Mouse (Mus musculus): ENCODE results near the gene Plau.
A peak's percentile ranks its signal among the peaks of the same experiment; 100 is the strongest.

Plau gene

GRCm38 (mm10) chr14:20836171-20836904 lies at the start of gene Plau:
TSS of gene Plau (plus strand) at chr14:20836660.
- DNase-seq (ENCODE audit: low spot score in 2 of 2): peak; percentile 48 to 56

GRCm38 (mm10) chr14:20788151-20788550 lies 48.3 kb upstream of the Plau start:
- DNase-seq (ENCODE audit: low spot score in 2 of 2): no peak

DNA sequence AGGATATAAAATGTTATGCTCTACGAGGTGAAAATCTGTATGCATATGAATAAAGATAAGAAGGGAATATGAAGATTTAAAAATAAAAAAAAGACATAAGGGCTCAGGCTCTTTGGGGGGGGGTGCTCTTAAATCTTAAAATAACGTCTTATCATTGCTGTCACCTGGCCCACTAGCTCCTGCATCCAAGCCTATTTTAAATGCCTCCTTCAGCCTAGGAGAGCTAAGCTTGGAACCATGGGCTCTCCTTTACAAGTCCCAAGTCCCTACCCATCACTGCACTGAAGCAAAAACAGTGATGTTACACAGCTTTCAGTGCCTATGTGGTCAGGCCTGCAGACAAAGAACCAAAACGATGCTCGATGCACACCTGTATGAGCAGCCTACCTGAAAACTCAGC lies 46.9 kb upstream of the Plau start:
- no peak for DNase-seq (ENCODE audit: low spot score in 2 of 2)

GRCm38 (mm10) chr14:20790445-20790844 lies 46.0 kb upstream of the Plau start:
- DNase-seq (ENCODE audit: low spot score in 2 of 2): no peak

DNA sequence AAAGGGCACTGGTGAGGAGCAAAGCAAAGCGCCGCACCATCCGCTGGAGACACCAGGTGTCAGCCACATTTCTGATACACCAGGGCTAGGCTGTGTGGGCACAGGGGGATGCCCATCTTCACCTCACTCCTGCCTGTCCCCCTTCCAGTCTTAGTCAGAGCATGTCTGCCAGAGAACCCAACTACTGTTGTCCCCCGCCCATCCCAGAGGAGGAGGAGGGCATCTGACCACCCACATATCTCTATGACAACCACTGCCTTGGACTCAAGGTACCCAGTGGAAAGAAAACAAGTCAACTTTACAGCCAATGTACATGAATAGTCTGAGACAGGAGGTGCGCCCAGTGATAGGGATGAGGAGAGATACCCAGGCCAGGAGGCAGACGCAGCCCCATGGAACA lies 45.5 kb upstream of the Plau start:
- DNase-seq (ENCODE audit: low spot score in 2 of 2): no peak

DNA sequence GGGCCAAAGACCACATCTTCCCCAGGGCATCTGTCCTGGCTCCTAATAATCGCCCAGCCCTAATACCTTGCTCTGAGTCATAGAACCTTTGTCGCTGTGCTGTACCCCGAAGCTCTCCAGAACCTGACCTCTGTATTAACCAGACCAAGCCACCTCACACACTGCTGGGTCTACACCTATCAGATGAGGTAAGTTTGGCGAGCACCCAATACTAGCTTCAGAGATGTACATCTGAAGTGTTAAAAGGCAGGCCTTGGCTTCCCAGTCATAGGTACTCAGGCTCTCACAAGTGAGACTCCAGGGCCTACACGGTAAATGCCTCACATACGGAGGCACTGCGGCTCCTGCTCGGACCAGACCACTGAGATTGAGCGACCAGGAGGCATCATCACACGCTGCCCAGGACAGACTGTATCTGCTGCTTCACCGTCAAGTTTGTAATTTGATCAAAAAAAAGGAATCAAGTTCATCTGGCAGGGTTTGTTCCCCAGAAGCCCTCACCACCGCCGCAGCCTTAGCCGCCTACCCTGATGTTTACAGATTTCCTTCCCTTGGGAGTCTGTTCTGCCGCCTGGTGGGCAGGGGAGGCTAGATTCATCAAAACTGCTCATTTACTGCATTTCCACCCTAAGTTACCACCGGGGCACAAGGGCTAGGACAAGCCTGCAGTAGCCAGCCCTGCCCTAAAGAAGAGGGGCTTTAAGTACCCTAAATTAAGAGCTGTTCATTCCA lies 44.8 kb upstream of the Plau start:
- peak in 1 of 2 experiments; percentile 53 for DNase-seq (ENCODE audit: low spot score in 2 of 2)

- peak in 1 of 2 experiments; percentile 50 for DNase-seq (ENCODE audit: low spot score in 2 of 2)
Measured at GRCm38 (mm10) chr14:20792243-20792921, 44.1 kb upstream of the Plau start.

DNA sequence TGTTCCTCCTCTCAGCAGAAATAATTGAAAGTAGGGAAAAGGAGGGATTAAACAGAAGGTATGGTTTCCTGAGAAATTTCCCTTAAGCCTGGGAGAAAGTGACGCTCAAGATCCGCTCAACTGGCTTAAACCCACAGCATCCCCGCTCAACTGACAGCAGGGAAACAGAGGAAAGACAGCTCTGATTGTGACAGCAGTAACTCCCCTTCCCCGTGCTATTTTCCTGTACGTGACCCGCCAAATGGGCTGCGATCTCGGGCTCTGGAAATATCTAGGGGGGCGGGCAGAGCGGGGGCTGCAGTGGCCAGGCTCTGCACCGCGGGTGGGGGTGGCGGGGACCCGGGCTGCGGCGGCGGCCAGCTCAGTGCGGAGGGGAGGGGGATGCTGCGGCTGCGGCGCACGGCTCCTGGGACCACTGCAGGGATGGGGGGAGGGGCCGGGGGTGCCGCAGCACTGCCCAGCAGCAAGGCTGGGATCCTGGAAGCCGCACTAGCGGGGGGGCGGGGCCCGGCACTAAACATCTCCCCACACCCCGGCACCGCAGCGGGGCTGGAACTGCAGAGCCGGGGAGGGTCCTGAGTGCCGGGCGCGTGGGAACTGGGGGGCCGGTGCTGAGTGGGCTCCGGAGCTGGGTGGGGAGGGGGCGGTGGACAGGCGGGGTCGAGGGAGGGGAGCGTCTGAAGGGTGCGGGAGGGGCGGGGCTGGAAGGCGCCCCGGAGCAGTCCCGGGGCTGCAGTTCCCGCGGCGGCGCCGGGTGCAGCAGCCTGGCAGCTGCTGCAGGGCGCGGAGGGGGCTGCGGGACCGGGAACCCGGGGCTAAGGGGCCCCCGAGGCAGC lies 43.3 kb upstream of the Plau start:
- DNase-seq (ENCODE audit: low spot score in 2 of 2): peak; percentile 66 to 71

DNA sequence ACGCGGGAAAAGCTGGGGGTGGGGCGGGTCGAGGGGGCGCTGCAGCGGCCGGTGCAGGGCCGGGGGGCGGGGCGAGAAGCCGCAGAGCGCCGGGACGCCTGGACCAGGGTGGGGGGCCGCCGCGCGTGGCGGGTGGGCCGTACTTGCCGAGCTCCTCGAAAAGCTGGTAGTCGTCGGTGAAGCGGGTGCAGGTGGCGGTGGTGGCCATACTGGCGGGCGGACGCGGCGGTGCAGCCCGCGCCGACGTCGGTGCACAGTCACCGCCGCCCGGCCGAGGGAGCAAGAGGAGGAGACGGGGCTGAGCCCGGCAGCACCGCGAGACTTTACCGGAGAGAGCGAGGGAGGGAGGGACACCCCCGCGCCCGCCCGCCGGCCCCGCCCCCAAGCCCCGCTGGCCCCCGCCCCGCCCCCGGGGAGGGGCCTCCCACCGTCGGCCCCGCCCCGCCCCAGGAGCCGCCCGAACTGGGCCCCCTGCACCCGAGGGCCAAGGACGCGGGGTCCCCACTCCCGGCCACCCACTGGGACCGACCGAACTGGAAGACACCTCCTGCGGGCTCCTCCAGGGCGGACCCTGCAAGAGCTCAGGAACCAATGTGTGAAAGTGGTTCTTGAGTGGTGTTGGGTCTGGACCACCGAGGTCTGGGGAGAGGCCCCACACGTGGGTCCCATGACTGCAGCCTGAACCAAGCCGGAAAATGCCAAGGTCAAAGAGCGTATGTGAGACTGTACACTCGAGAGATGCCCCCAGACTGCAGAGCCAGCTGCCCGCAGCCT lies 42.5 kb upstream of the Plau start, which contains the start of gene Camk2g:
Gene Camk2g, minus strand, starts transcription at position 331 of the 774 bp plus-strand sequence.
- peak; percentile 87 to 89 for DNase-seq (ENCODE audit: low spot score in 2 of 2)

GRCm38 (mm10) chr14:20794589-20794988 lies 41.9 kb upstream of the Plau start:
- no peak for DNase-seq (ENCODE audit: low spot score in 2 of 2)

DNA sequence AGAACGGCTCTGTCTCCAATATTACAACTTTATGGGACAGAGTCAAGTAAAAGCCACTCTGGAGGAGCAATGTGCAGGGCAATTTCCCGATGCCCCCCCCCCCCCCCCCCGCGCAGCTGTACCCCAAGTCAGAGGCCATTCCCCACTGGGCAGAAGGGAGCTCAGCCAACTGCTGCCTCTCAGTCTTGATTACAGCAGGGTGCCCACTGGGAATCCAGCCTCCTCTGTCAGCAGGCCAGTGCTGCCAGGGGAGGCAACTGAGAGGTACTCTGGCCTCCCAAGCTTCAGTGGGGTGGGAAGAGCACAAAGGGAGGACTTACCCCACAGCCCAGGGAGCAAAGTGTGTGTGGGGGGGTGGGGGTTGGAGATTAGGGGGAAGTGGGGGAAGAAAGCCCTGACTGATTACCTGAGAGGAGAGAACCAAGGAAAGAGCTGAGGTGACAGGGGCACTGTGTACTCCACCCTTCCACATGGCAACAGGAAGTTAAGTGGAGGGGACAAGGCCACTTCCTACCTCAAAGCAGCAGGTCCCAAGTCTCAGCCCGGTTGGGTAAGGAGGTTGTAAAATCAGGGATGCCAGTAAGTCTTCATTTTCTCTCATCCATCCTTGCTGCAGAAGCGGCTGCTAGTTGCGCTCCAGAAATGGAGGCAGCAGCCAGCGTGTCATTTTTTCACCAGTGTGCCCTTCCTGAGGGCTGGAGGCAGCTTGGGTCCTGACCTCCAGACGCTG lies 40.9 kb upstream of the Plau start:
- peak in 1 of 2 experiments; percentile 47 for DNase-seq (ENCODE audit: low spot score in 2 of 2)

GRCm38 (mm10) chr14:20796170-20796569 lies 40.3 kb upstream of the Plau start:
- no peak for DNase-seq (ENCODE audit: low spot score in 2 of 2)

GRCm38 (mm10) chr14:20796643-20797042 lies 39.8 kb upstream of the Plau start:
- peak in 1 of 2 experiments; percentile 51 for DNase-seq (ENCODE audit: low spot score in 2 of 2)

DNA sequence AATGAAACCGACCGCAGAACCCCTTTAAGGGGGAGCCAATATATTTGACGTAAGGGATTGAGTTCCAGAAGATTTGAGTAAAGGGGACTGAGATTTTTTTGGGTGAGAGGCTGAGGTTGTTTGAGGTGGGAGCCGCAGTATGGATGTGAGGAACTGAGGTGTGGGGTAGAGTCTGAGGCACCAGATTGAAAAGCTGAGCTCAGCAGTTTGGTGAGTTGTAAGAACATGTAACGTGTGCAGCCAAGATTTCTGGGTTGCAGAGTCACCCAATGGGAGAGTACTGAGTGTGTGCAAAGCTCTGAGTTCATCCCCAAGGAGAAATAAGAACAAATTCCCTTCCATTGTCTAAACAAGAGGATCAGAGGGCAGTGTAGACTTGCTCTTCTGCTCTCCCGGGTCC lies 38.2 kb upstream of the Plau start:
- DNase-seq (ENCODE audit: low spot score in 2 of 2): no peak

GRCm38 (mm10) chr14:20798761-20799160 lies 37.7 kb upstream of the Plau start:
- DNase-seq (ENCODE audit: low spot score in 2 of 2): peak; percentile 80 to 91

- DNase-seq (ENCODE audit: low spot score in 2 of 2): no peak
Measured at GRCm38 (mm10) chr14:20802926-20803605, 33.4 kb upstream of the Plau start.

DNA sequence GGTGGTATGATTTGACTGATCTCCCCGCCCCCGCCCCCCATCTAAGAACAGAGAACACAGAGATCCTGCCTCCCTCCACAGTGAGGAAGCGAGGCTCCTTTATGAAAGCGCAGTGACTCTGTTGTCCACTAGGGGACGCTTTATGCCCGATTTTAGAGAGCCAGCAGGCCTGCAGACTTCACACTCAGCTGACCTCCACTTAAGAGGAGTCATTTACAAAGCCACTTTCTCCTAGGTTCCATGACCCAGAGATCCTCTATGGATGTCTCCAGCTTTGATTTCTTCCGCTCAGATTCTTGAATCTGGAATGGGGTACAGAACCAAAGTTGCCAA lies 32.9 kb upstream of the Plau start:
- DNase-seq (ENCODE audit: low spot score in 2 of 2): peak; percentile 65 to 78

DNA sequence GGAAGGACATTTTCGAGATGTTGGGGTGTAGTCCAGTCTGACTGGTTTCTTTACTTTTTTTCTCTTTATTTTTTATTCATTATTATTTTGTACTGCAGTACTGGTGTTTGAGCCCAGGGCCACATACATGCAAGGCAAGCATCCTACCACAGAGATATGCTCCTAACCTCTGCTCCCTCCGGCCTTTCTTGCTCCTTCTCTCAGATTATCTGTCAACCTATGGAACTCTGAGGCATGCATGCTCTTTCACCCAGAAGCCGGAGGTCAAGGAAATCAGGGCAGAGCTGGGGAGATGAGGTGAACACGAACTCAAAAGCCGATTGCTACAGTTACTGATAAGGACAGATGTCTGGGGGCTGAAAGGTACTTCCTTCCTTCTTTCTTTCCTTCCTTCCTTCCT lies 32.0 kb upstream of the Plau start:
- DNase-seq (ENCODE audit: low spot score in 2 of 2): no peak

GRCm38 (mm10) chr14:20804964-20805672 lies 31.3 kb upstream of the Plau start:
- peak; percentile 86 to 87 for DNase-seq (ENCODE audit: low spot score in 2 of 2)
